Mouse (Mus musculus): ENCODE data around the gene Cnih4.
A peak's percentile ranks its signal among the peaks of the same experiment; 100 is the strongest.

Gene Cnih4

GRCm38 (mm10) chr1:181211920-181212633 is 67.6 kb downstream of the Cnih4 start, which contains the start of gene Wdr26:
Gene Wdr26 (minus strand): TSS chr1:181212001.
- DNase-seq = peak; percentile 86 to 90

- DNase-seq = no peak
Observed at GRCm38 (mm10) chr1:181214296-181215035, 70.0 kb downstream of the Cnih4 start.

- DNase-seq = no peak
Observed at GRCm38 (mm10) chr1:181216315-181216714, 71.8 kb downstream of the Cnih4 start.
